Mouse (Mus musculus): ENCODE results near the gene Kcnn3.
A peak's percentile ranks its signal among the peaks of the same experiment; 100 is the strongest.

Gene Kcnn3

GRCm38 (mm10) chr3:89667131-89667530 lies 147.2 kb downstream of the Kcnn3 start:
- no peak for DNase-seq (ENCODE audit: low spot score)

- DNase-seq (ENCODE audit: low spot score) = no peak
Measured at GRCm38 (mm10) chr3:89671334-89671733, 151.4 kb downstream of the Kcnn3 start.

GRCm38 (mm10) chr3:89672573-89673317 lies 152.8 kb downstream of the Kcnn3 start:
- no peak for DNase-seq (ENCODE audit: low spot score)

- DNase-seq (ENCODE audit: low spot score) = no peak
Measured at GRCm38 (mm10) chr3:89677617-89678016, 157.7 kb downstream of the Kcnn3 start.

GRCm38 (mm10) chr3:89686031-89686430 lies 166.1 kb downstream of the Kcnn3 start:
- DNase-seq (ENCODE audit: low spot score) = no peak

- peak; percentile 82 for DNase-seq (ENCODE audit: low spot score)
Measured at GRCm38 (mm10) chr3:89688694-89689581, 169.0 kb downstream of the Kcnn3 start.

- no peak for DNase-seq (ENCODE audit: low spot score)
Measured at GRCm38 (mm10) chr3:89691776-89692175, 171.8 kb downstream of the Kcnn3 start.

- DNase-seq (ENCODE audit: low spot score) = no peak
Measured at GRCm38 (mm10) chr3:89696152-89696821, 176.3 kb downstream of the Kcnn3 start.

- no peak for DNase-seq (ENCODE audit: low spot score)
Measured at GRCm38 (mm10) chr3:89698958-89699357, 179.0 kb downstream of the Kcnn3 start.

GRCm38 (mm10) chr3:89700461-89700860 lies 180.5 kb downstream of the Kcnn3 start:
- DNase-seq (ENCODE audit: low spot score) = no peak

- no peak for DNase-seq (ENCODE audit: low spot score)
Measured at GRCm38 (mm10) chr3:89703596-89703995, 183.6 kb downstream of the Kcnn3 start.

GRCm38 (mm10) chr3:89704064-89704463 lies 184.1 kb downstream of the Kcnn3 start:
- DNase-seq (ENCODE audit: low spot score) = no peak

GRCm38 (mm10) chr3:89714359-89715206 lies 194.6 kb downstream of the Kcnn3 start, which contains the start of gene Adar:
Gene Adar (plus strand): TSS chr3:89715022.
- DNase-seq (ENCODE audit: low spot score) = peak; percentile 74

GRCm38 (mm10) chr3:89715207-89715966 lies 195.4 kb downstream of the Kcnn3 start:
- DNase-seq (ENCODE audit: low spot score) = no peak

GRCm38 (mm10) chr3:89715967-89716256 lies 195.9 kb downstream of the Kcnn3 start:
- no peak for DNase-seq (ENCODE audit: low spot score)

- no peak for DNase-seq (ENCODE audit: low spot score)
Measured at GRCm38 (mm10) chr3:89722032-89722431, 202.1 kb downstream of the Kcnn3 start.

- DNase-seq (ENCODE audit: low spot score) = no peak
Measured at GRCm38 (mm10) chr3:89723400-89724084, 203.6 kb downstream of the Kcnn3 start.

Data from ovary, postnatal 36 days (tissue).